Mouse (Mus musculus): Measurements from ENCODE around the gene Mycbp2.

- TF ChIP-seq CTCF (conservative IDR thresholded peaks at IDR 0.05; ENCODE audit: low read length) (no peak), NANOG (IDR thresholded peaks at IDR 0.05; ENCODE audit: borderline replicate concordance, low read length) (no peak), POU5F1 (IDR thresholded peaks at IDR 0.05; ENCODE audit: borderline replicate concordance, low read length) (no peak)
These were observed 252.9 kb downstream of the Mycbp2 start for GRCm38 (mm10) chr14:103093670-103094069.

Measured in E14TG2a.4 (cell line).